Mouse (Mus musculus) kidney, postnatal 25 days (tissue): ENCODE results near the gene Snx6.
A peak's percentile ranks its signal among the peaks of the same experiment; 100 is the strongest.

Source experiments
- DNase-seq, 2 experiments: peaks; one replicate each; pipeline ENCODE4 v3.0.0; 2021; ENCODE audit warnings: mixed read lengths in 2 of 2

Gene Snx6

GRCm38 (mm10) chr12:54697791-54698250, 97.7 kb downstream of the Snx6 start:
- no peak for DNase-seq

- DNase-seq = peak in 1 of 2 experiments; percentile 46
Observed at GRCm38 (mm10) chr12:54697003-54697597, 98.4 kb downstream of the Snx6 start.
